Mouse (Mus musculus): ENCODE results near the gene Nrip1. TPM values are rescaled to one million over a fixed set of nuclear protein-coding genes. Genes with fewer than 3 reads are reported as not detected.

Gene Nrip1
- total RNA-seq, 2 experiments from 2014 or later = 12.2 to 21.6 TPM

GRCm38 (mm10) chr16:76316940-76317822 is 56.4 kb downstream of the Nrip1 start:
- ATAC-seq (ENCODE audit: poor library complexity, severe bottlenecking) = no peak

GRCm38 (mm10) chr16:76315642-76316041 is 58.0 kb downstream of the Nrip1 start:
- ATAC-seq (ENCODE audit: poor library complexity, severe bottlenecking) = no peak

GRCm38 (mm10) chr16:76314013-76314950 is 59.3 kb downstream of the Nrip1 start:
- ATAC-seq (ENCODE audit: poor library complexity, severe bottlenecking) = peak; percentile 47; the same call in 1 of the 2 replicates

- no peak for ATAC-seq (ENCODE audit: poor library complexity, severe bottlenecking)
Measured at GRCm38 (mm10) chr16:76312887-76313420, 60.7 kb downstream of the Nrip1 start.

GRCm38 (mm10) chr16:76310791-76311190 is 62.8 kb downstream of the Nrip1 start:
- no peak for ATAC-seq (ENCODE audit: poor library complexity, severe bottlenecking)

- no peak for ATAC-seq (ENCODE audit: poor library complexity, severe bottlenecking)
Measured at GRCm38 (mm10) chr16:76310286-76310685, 63.3 kb downstream of the Nrip1 start.

- peak; percentile 46; the same call in 1 of the 2 replicates for ATAC-seq (ENCODE audit: poor library complexity, severe bottlenecking)
Measured at GRCm38 (mm10) chr16:76309280-76309679, 64.3 kb downstream of the Nrip1 start.

- ATAC-seq (ENCODE audit: poor library complexity, severe bottlenecking) = no peak
Measured at GRCm38 (mm10) chr16:76307039-76307438, 66.6 kb downstream of the Nrip1 start.

- no peak for ATAC-seq (ENCODE audit: poor library complexity, severe bottlenecking)
Measured at GRCm38 (mm10) chr16:76306446-76306845, 67.2 kb downstream of the Nrip1 start.

- ATAC-seq (ENCODE audit: poor library complexity, severe bottlenecking) = no peak
Measured at GRCm38 (mm10) chr16:76303436-76303835, 70.2 kb downstream of the Nrip1 start.

GRCm38 (mm10) chr16:76301728-76302050 is 71.9 kb downstream of the Nrip1 start:
- no peak for ATAC-seq (ENCODE audit: poor library complexity, severe bottlenecking)

- no peak for ATAC-seq (ENCODE audit: poor library complexity, severe bottlenecking)
Measured at GRCm38 (mm10) chr16:76301037-76301727, 72.4 kb downstream of the Nrip1 start.

GRCm38 (mm10) chr16:76300452-76300851 is 73.2 kb downstream of the Nrip1 start:
- no peak for ATAC-seq (ENCODE audit: poor library complexity, severe bottlenecking)

- no peak for ATAC-seq (ENCODE audit: poor library complexity, severe bottlenecking)
Measured at GRCm38 (mm10) chr16:76299511-76299910, 74.1 kb downstream of the Nrip1 start.

- no peak for ATAC-seq (ENCODE audit: poor library complexity, severe bottlenecking)
Measured at GRCm38 (mm10) chr16:76295322-76295721, 78.3 kb downstream of the Nrip1 start.

- 0 out of 2 replicates have a peak, but pooled peaks have one; percentile 11 for ATAC-seq (ENCODE audit: poor library complexity, severe bottlenecking)
Measured at GRCm38 (mm10) chr16:76294550-76294949, 79.1 kb downstream of the Nrip1 start.

- ATAC-seq (ENCODE audit: poor library complexity, severe bottlenecking) = peak; percentile 35
Measured at GRCm38 (mm10) chr16:76293765-76294463, 79.7 kb downstream of the Nrip1 start.

GRCm38 (mm10) chr16:76293176-76293575 is 80.5 kb downstream of the Nrip1 start:
- no peak for ATAC-seq (ENCODE audit: poor library complexity, severe bottlenecking)

GRCm38 (mm10) chr16:76292656-76293055 is 81.0 kb downstream of the Nrip1 start:
- ATAC-seq (ENCODE audit: poor library complexity, severe bottlenecking) = no peak

- no peak for ATAC-seq (ENCODE audit: poor library complexity, severe bottlenecking)
Measured at GRCm38 (mm10) chr16:76291366-76291765, 82.3 kb downstream of the Nrip1 start.
